Mouse (Mus musculus) megakaryocyte, embryonic 14.5 days (primary cell): ENCODE data around the gene Sh3rf3.

Source experiments
- FLI1 ChIP-seq: IDR thresholded peaks from 2 replicates; pipeline ENCODE4 v1.6.1; 2012; ENCODE audit warnings: low read length, inconsistent platforms, mixed read lengths
- GATA1 ChIP-seq: IDR thresholded peaks from 3 replicates; pipeline ENCODE4 v1.6.1; 2012; ENCODE audit warnings: mixed read lengths, low read length, inconsistent platforms, borderline replicate concordance

GRCm38 (mm10) chr10:59076681-59077080, 263.5 kb downstream of the Sh3rf3 start:
- TF ChIP-seq FLI1 (no peak), GATA1 (no peak)
